Mouse (Mus musculus) heart, adult 2 months (tissue): Measurements from ENCODE around the gene Naaladl2. TPM values are rescaled to one million over a fixed set of nuclear protein-coding genes. Genes with fewer than 3 reads are reported as not detected.

ENCODE experiments used
- DNase-seq, 2 experiments: peaks; one replicate each; pipeline ENCODE4 v3.0.0; 2021
- H3K27ac ChIP-seq: fragments of 200-600 bp; 2 replicates; pipeline ENCODE4 v1.8.1; 2022
- H3K27me3 ChIP-seq: fragments of 200-500 bp; 2 replicates; pipeline ENCODE4 v1.6.1; 2012; ENCODE audit warnings: mild to moderate bottlenecking, low read length, inconsistent platforms, mixed read lengths; ENCODE audit not compliant: control insufficient read depth, insufficient read depth
- H3K36me3 ChIP-seq: fragments of 200-500 bp; 2 replicates; pipeline ENCODE4 v1.6.1; 2012; ENCODE audit warnings: low read length, inconsistent platforms; ENCODE audit not compliant: control insufficient read depth, insufficient read depth
- H3K4me1 ChIP-seq: fragments of 200-500 bp; 2 replicates; pipeline ENCODE4 v1.6.1; 2011; ENCODE audit warnings: low read length; ENCODE audit not compliant: control insufficient read depth, insufficient read depth
- H3K4me3 ChIP-seq: fragments of 200-600 bp; 2 replicates; pipeline ENCODE4 v1.8.1; 2022
- H3K79me2 ChIP-seq: fragments of 200-500 bp; replicated peaks from 2 replicates; pipeline ENCODE4 v1.6.1; 2012; ENCODE audit warnings: mild to moderate bottlenecking, inconsistent platforms, low read length, moderate library complexity, mixed read lengths; ENCODE audit not compliant: control insufficient read depth, insufficient read depth
- H3K9ac ChIP-seq: fragments of 200-500 bp; 2 replicates; pipeline ENCODE4 v1.6.1; 2012; ENCODE audit warnings: low read depth, mild to moderate bottlenecking, control low read depth, inconsistent platforms, low read length, mixed read lengths
- CTCF ChIP-seq: fragments of 200-600 bp; IDR thresholded peaks from 2 replicates; pipeline ENCODE4 v1.8.1; 2022; ENCODE audit warnings: antibody characterized with exemption, mild to moderate bottlenecking, moderate library complexity
- EP300 ChIP-seq: fragments of 200-500 bp; IDR thresholded peaks from 2 replicates; pipeline ENCODE4 v1.6.1; 2011; ENCODE audit warnings: low read depth, low read length, control low read depth; ENCODE audit not compliant: insufficient read depth
- POLR2A ChIP-seq: fragments of 200-500 bp; IDR thresholded peaks from 2 replicates; pipeline ENCODE4 v1.6.1; 2011; ENCODE audit warnings: mild to moderate bottlenecking, low read depth, low read length, control low read depth; ENCODE audit not compliant: insufficient read depth
- WGBS: fragments of 180-500 bp; shearing (Covaris S2); methylation state at CpG from one replicate; pipeline ENCODE4 v1.1.7; 2018; 5-methylcytosine and 5-hydroxymethylcytosine counted together
- intact Hi-C: fragments of 180-260 bp; cut with DNase I; formaldehyde crosslinking; loops from one replicate; pipeline ENCODE4 v1.15.1; 2025
- polyA plus RNA-seq: library from polyadenylated mRNA; depleted of rRNA; stranded (reverse); fragments of >200 nt; gene quantifications from 2 replicates; pipeline ENCODE4 v1.2.3, GENCODE M21; 2012
- total RNA-seq, 2 experiments: library from RNA; stranded (reverse); gene quantifications; 2 replicates each; pipeline ENCODE4 v1.2.3; 2021

Gene Naaladl2
- total and polyA plus RNA-seq, 3 experiments: 0.10 to 0.45 (median 0.23) TPM

DNA sequence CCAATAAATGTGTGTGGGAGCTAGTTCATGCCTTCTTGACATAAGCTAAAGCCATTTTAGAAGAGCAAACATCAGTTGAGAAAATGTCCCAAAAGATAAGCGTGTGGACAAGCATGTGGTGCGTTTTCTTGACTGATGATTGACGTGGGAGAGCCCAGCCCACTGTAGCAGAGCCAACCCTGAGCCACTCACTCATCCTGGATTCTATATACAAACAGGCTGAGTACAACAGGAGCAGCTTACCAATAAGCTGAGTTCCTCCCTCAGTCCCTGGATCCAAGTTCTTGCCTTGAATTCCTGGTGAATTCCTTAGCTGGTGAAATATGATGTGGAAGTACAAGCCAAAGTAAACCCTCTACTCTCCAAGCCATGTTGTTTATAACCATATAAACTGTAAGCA is 395.0 kb downstream of the Naaladl2 start:
- no peak overlapping the region for H3K4me3 ChIP-seq
- H3K36me3 ChIP-seq: no peaks in the 10 kb centered on the region
- no peak for DNase-seq
- H3K4me1 ChIP-seq: no peaks in the 10 kb centered on the region
- H3K27ac ChIP-seq: no peak overlapping the region
- no peak for TF ChIP-seq CTCF
- TF ChIP-seq POLR2A: no peak
- TF ChIP-seq EP300: no peak
- H3K79me2 ChIP-seq: no peaks in the 10 kb centered on the region
- intact Hi-C loops: no loop called here
- no peak overlapping the region for H3K9ac ChIP-seq
- no peaks in the 10 kb centered on the region for H3K27me3 ChIP-seq
- 45% methylated on average over 3 of the region's 3 CpGs for WGBS

- no peak for TF ChIP-seq CTCF
- TF ChIP-seq EP300: no peak
- no peak for TF ChIP-seq POLR2A
- intact Hi-C loops: no loop called here
- Histone ChIP-seq H3K9ac (no peak overlapping the region), H3K27ac (no peak overlapping the region), H3K79me2 (no peaks in the 10 kb centered on the region), H3K27me3 (no peaks in the 10 kb centered on the region), H3K4me3 (no peak overlapping the region), H3K4me1 (no peaks in the 10 kb centered on the region), H3K36me3 (no peaks in the 10 kb centered on the region)
- 60% methylated on average over 6 of the region's 6 CpGs for WGBS
- DNase-seq: no peak
These were observed 396.7 kb downstream of the Naaladl2 start for GRCm38 (mm10) chr3:24747182-24747856.

DNA sequence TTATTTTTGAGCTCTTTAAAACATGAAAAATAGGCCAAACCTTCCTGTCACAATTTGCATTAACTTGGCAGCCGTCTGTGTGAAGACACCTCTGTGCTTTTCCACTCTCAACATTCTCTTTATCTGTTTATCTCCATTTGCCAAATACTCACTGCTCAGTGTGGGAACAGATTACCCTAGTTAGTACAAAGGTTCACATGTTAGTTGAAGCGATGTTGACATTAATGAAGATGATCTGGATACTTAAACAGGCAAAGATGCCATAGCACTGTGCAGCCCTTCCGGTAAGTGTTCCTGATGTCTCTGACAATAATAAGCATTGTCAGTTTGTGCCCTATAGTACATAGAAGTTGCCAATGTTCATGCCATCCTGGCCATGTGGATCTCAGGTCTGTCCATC is 400.1 kb downstream of the Naaladl2 start:
- no peak for DNase-seq
- Histone ChIP-seq H3K36me3 (no peaks in the 10 kb centered on the region), H3K4me1 (no peaks in the 10 kb centered on the region), H3K4me3 (no peak overlapping the region), H3K27ac (no peak overlapping the region), H3K79me2 (no peaks in the 10 kb centered on the region), H3K27me3 (no peaks in the 10 kb centered on the region), H3K9ac (no peak overlapping the region)
- intact Hi-C loops: no loop called here
- 66% methylated on average over 3 of the region's 3 CpGs for whole genome bisulfite sequencing
- TF ChIP-seq CTCF: no peak
- TF ChIP-seq POLR2A: no peak
- TF ChIP-seq EP300: no peak

GRCm38 (mm10) chr3:24719181-24719749 is 424.8 kb downstream of the Naaladl2 start:
- 42% methylated on average over 3 of the region's 3 CpGs for WGBS
- no peak overlapping the region for H3K27ac ChIP-seq
- no peak overlapping the region for H3K4me3 ChIP-seq
- DNase-seq: no peak
- no peak overlapping the region for H3K9ac ChIP-seq
- TF ChIP-seq EP300: no peak
- H3K36me3 ChIP-seq: no peaks in the 10 kb centered on the region
- H3K4me1 ChIP-seq: no peaks in the 10 kb centered on the region
- H3K79me2 ChIP-seq: no peaks in the 10 kb centered on the region
- no peaks in the 10 kb centered on the region for H3K27me3 ChIP-seq
- intact Hi-C loops: no loop called here

- intact Hi-C loops: no loop called here
These were observed 429.3 kb downstream of the Naaladl2 start for GRCm38 (mm10) chr3:24714770-24715169.

DNA sequence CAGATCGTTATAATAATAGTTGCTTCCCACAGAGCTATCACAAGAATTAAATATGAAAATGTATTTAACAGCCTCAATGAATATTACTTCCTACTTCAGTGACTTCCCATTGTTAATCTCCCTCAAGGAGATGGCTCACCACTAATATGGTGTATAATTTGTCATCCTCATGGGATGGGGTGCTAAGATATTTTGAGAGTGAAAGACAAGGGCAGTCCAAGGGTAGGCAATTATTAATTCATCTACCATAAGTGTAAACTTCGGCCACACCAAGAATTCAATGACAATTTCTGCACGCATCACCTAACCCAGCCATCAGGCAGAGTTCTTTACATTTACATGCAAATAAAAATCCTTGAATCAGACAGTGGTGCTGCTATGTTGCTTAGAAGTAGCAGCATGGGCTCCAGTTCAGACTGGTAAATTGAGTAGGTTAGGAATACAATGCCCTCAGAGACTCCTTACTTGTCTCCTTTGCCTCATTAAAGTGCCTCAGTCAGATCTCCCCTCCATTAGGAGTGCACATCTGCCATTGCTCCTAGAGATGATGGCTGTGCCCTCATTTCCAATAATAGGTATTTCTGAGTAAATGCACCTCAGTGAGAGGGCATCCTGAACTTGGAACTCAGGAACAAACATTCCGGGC is 438.2 kb downstream of the Naaladl2 start:
- H3K27ac ChIP-seq: no peak overlapping the region
- intact Hi-C loops: no loop called here
- no peaks in the 10 kb centered on the region for H3K79me2 ChIP-seq
- H3K27me3 ChIP-seq: no peaks in the 10 kb centered on the region
- no peak for DNase-seq
- TF ChIP-seq POLR2A (no peak), CTCF (no peak), EP300 (no peak)
- H3K4me1 ChIP-seq: no peaks in the 10 kb centered on the region
- WGBS: 77% methylated on average over 4 of the region's 4 CpGs
- H3K4me3 ChIP-seq: no peak overlapping the region
- H3K36me3 ChIP-seq: no peaks in the 10 kb centered on the region
- H3K9ac ChIP-seq: no peak overlapping the region

More at GRCm38 (mm10) chr3:24714770-24715169, 429.3 kb downstream of the Naaladl2 start:
- H3K9ac ChIP-seq: no peak overlapping the region
- no peaks in the 10 kb centered on the region for H3K27me3 ChIP-seq
- H3K27ac ChIP-seq: no peak overlapping the region
- TF ChIP-seq CTCF: no peak
- TF ChIP-seq POLR2A: no peak
- no peak for TF ChIP-seq EP300
- no peak for DNase-seq
- no peak overlapping the region for H3K4me3 ChIP-seq
- H3K36me3 ChIP-seq: no peaks in the 10 kb centered on the region
- no peaks in the 10 kb centered on the region for H3K4me1 ChIP-seq
- H3K79me2 ChIP-seq: no peaks in the 10 kb centered on the region
- WGBS: 79% methylated on average over 3 of the region's 3 CpGs
